Mouse (Mus musculus) midbrain, postnatal 0 days (tissue): Measurements from ENCODE around the gene Atp9a. TPM values are rescaled to one million over a fixed set of nuclear protein-coding genes. Genes with fewer than 3 reads are reported as not detected.

ENCODE experiments used
- ATAC-seq: fragments of 200-750 bp; cut with Nextera tagmentation; 2 replicates; pipeline ENCODE4 v1.8.0; 2017; ENCODE audit warnings: moderate number of reproducible peaks, mild to moderate bottlenecking, moderate TSS enrichment, moderate library complexity; ENCODE audit not compliant: low FRiP score
- DNase-seq: peaks from one replicate; pipeline ENCODE4 v3.0.0-alpha.2; 2015; ENCODE audit warnings: low spot score
- H3K27ac ChIP-seq: fragments of 300-500 bp; sonication (generic); 2 replicates; pipeline ENCODE4 v1.5.1; 2014; ENCODE audit warnings: low read depth, mild to moderate bottlenecking, low read length, mixed read lengths
- H3K27me3 ChIP-seq: fragments of 300-500 bp; sonication (generic); 2 replicates; pipeline ENCODE4 v1.6.1; 2014; ENCODE audit warnings: low read length, control low read depth, mixed read lengths; ENCODE audit not compliant: insufficient read depth
- H3K36me3 ChIP-seq: fragments of 300-500 bp; sonication (generic); 2 replicates; pipeline ENCODE4 v1.6.1; 2014; ENCODE audit warnings: low read length, control low read depth, mixed read lengths; ENCODE audit not compliant: insufficient read depth
- H3K4me1 ChIP-seq: fragments of 300-500 bp; sonication (generic); 2 replicates; pipeline ENCODE4 v1.6.1; 2014; ENCODE audit warnings: mild to moderate bottlenecking, control low read depth, antibody characterized with exemption, low read length, mixed read lengths; ENCODE audit not compliant: insufficient read depth
- H3K4me2 ChIP-seq: fragments of 300-500 bp; sonication (generic); 2 replicates; pipeline ENCODE4 v1.6.1; 2014; ENCODE audit warnings: low read depth, mild to moderate bottlenecking, low read length, mixed read lengths; ENCODE audit not compliant: poor library complexity, severe bottlenecking
- H3K4me3 ChIP-seq: fragments of 300-500 bp; sonication (generic); 2 replicates; pipeline ENCODE4 v1.5.1; 2014; ENCODE audit warnings: low read depth, mild to moderate bottlenecking, low read length, moderate library complexity
- H3K9ac ChIP-seq: fragments of 300-500 bp; sonication (generic); replicated peaks from 2 replicates; pipeline ENCODE4 v1.6.1; 2014; ENCODE audit warnings: mild to moderate bottlenecking, low read length, moderate library complexity, mixed read lengths; ENCODE audit not compliant: poor library complexity, severe bottlenecking
- H3K9me3 ChIP-seq: fragments of 300-500 bp; sonication (generic); 2 replicates; pipeline ENCODE4 v1.6.1; 2016; ENCODE audit warnings: low read length, control low read depth
- CTCF ChIP-seq: IDR thresholded peaks from 2 replicates; pipeline ENCODE4 v1.5.1; 2016; ENCODE audit warnings: antibody characterized with exemption, mild to moderate bottlenecking
- WGBS: fragments of 180-500 bp; shearing (Covaris S2); extraction: QIAGEN DNeasy Blood & Tissue Kit; methylation state at CpG from one replicate; pipeline ENCODE4 v1.1.7; 2014; 5-methylcytosine and 5-hydroxymethylcytosine counted together
- polyA plus RNA-seq: library from polyadenylated mRNA; unstranded; fragments of >200 nt; fragmentation: Nextera tagmentation; extraction: Ambion mirVana; gene quantifications from 2 replicates; pipeline ENCODE4 v1.2.1, GENCODE M21; 2015
- total RNA-seq: library from RNA; depleted of rRNA; stranded (reverse); fragments of >200 nt; gene quantifications from 2 replicates; pipeline ENCODE4 v1.2.3, GENCODE M21; 2014

The Atp9a gene
- total and polyA plus RNA-seq, 2 experiments from 2014 or later, result 159 to 607 TPM

- no peak overlapping the region for H3K4me3 ChIP-seq
Observed at GRCm38 (mm10) chr2:168677650-168678049, 64.6 kb downstream of the Atp9a start.

GRCm38 (mm10) chr2:168671724-168672123, 70.5 kb downstream of the Atp9a start:
- no peak for TF ChIP-seq CTCF
- DNase-seq, result no peak
- H3K9ac ChIP-seq, result no peak overlapping the region
- no peak for ATAC-seq
- no peak overlapping the region for H3K4me2 ChIP-seq
- H3K36me3 ChIP-seq, result peaks cover 59% of the 10 kb centered on the region
- H3K9me3 ChIP-seq, result no peaks in the 10 kb centered on the region
- 94% methylated on average over 9 of the region's 9 CpGs for WGBS
- no peaks in the 10 kb centered on the region for H3K4me1 ChIP-seq
- H3K27me3 ChIP-seq, result no peaks in the 10 kb centered on the region
- H3K27ac ChIP-seq, result no peak overlapping the region
- no peak overlapping the region for H3K4me3 ChIP-seq

More at GRCm38 (mm10) chr2:168677650-168678049, 64.6 kb downstream of the Atp9a start:
- Histone ChIP-seq H3K4me1 (no peaks in the 10 kb centered on the region), H3K27ac (0 out of 2 replicates have a peak overlapping the region, but pooled peaks have one; percentile 0), H3K4me2 (no peak overlapping the region), H3K9ac (no peak overlapping the region; the same call in 1 of the 2 replicates), H3K9me3 (no peaks in the 10 kb centered on the region), H3K27me3 (no peaks in the 10 kb centered on the region), H3K36me3 (peaks cover 32% of the 10 kb centered on the region)
- DNase-seq (peak; percentile 66), ATAC-seq (0 out of 2 replicates have a peak, but pooled peaks have one; percentile 35)
- TF ChIP-seq CTCF, result no peak
- 34% methylated on average over 9 of the region's 9 CpGs for WGBS

GRCm38 (mm10) chr2:168670241-168670640, 72.0 kb downstream of the Atp9a start:
- WGBS, result 90% methylated on average over 14 of the region's 14 CpGs
- no peaks in the 10 kb centered on the region for H3K9me3 ChIP-seq
- no peaks in the 10 kb centered on the region for H3K4me1 ChIP-seq
- no peak overlapping the region for H3K4me3 ChIP-seq
- no peak for TF ChIP-seq CTCF
- no peak overlapping the region for H3K27ac ChIP-seq
- H3K36me3 ChIP-seq, result peaks cover 60% of the 10 kb centered on the region
- H3K4me2 ChIP-seq, result no peak overlapping the region
- H3K27me3 ChIP-seq, result no peaks in the 10 kb centered on the region
- DNase-seq (no peak), ATAC-seq (no peak)
- no peak overlapping the region for H3K9ac ChIP-seq

- DNase-seq, result no peak
- TF ChIP-seq CTCF, result peak; percentile 30
- no peaks in the 10 kb centered on the region for H3K4me1 ChIP-seq
- H3K27me3 ChIP-seq, result no peaks in the 10 kb centered on the region
- H3K4me3 ChIP-seq, result no peak overlapping the region
- 81% methylated on average over 13 of the region's 13 CpGs for WGBS
- no peak overlapping the region for H3K9ac ChIP-seq
- H3K36me3 ChIP-seq, result peaks cover 56% of the 10 kb centered on the region
- H3K27ac ChIP-seq, result no peak overlapping the region
- no peaks in the 10 kb centered on the region for H3K9me3 ChIP-seq
- ATAC-seq, result no peak
- no peak overlapping the region for H3K4me2 ChIP-seq
Observed at GRCm38 (mm10) chr2:168669762-168670161, 72.4 kb downstream of the Atp9a start.

- TF ChIP-seq CTCF, result no peak
- no peak overlapping the region for H3K9ac ChIP-seq
- no peak overlapping the region for H3K4me3 ChIP-seq
- no peaks in the 10 kb centered on the region for H3K27me3 ChIP-seq
- no peaks in the 10 kb centered on the region for H3K4me1 ChIP-seq
- H3K36me3 ChIP-seq, result peaks cover 43% of the 10 kb centered on the region
- no peak overlapping the region for H3K4me2 ChIP-seq
- H3K9me3 ChIP-seq, result no peaks in the 10 kb centered on the region
- DNase-seq (no peak), ATAC-seq (no peak)
- no peak overlapping the region for H3K27ac ChIP-seq
- WGBS, result 79% methylated on average over 13 of the region's 13 CpGs
Observed at GRCm38 (mm10) chr2:168667745-168668144, 74.5 kb downstream of the Atp9a start.

GRCm38 (mm10) chr2:168665680-168666079, 76.5 kb downstream of the Atp9a start:
- H3K4me1 ChIP-seq, result no peaks in the 10 kb centered on the region
- H3K27me3 ChIP-seq, result no peaks in the 10 kb centered on the region
- H3K9ac ChIP-seq, result no peak overlapping the region
- no peak overlapping the region for H3K4me2 ChIP-seq
- WGBS, result 90% methylated on average over 4 of the region's 4 CpGs
- ATAC-seq (no peak), DNase-seq (no peak)
- no peaks in the 10 kb centered on the region for H3K9me3 ChIP-seq
- H3K27ac ChIP-seq, result no peak overlapping the region
- H3K4me3 ChIP-seq, result no peak overlapping the region
- peaks cover 45% of the 10 kb centered on the region for H3K36me3 ChIP-seq
- TF ChIP-seq CTCF, result no peak
